Mouse (Mus musculus) liver, adult 2 months (tissue): Measurements from ENCODE around the gene Ascl1. TPM values are rescaled to one million over a fixed set of nuclear protein-coding genes. Genes with fewer than 3 reads are reported as not detected.

Experiments used
- DNase-seq: peaks from one replicate; pipeline ENCODE4 v3.0.0-alpha.2; 2011; ENCODE audit warnings: low read depth, low spot score; ENCODE audit errors: extremely low read depth
- H3K27ac ChIP-seq: fragments of 200-500 bp; replicated peaks from 2 replicates; pipeline ENCODE4 v1.5.1; 2012; ENCODE audit warnings: low read depth, mild to moderate bottlenecking, control low read depth, inconsistent platforms, low read length; ENCODE audit not compliant: insufficient read depth
- H3K27me3 ChIP-seq: fragments of 200-500 bp; 2 replicates; pipeline ENCODE4 v1.6.1; 2012; ENCODE audit warnings: mild to moderate bottlenecking, moderate library complexity, low read length, inconsistent platforms; ENCODE audit not compliant: control insufficient read depth, insufficient read depth
- H3K36me3 ChIP-seq: fragments of 200-500 bp; 2 replicates; pipeline ENCODE4 v1.6.1; 2012; ENCODE audit warnings: low read length, inconsistent platforms; ENCODE audit not compliant: control insufficient read depth, insufficient read depth
- H3K4me1 ChIP-seq: fragments of 200-500 bp; 2 replicates; pipeline ENCODE4 v1.6.1; 2011; ENCODE audit warnings: low read length; ENCODE audit not compliant: control insufficient read depth, insufficient read depth
- H3K4me3 ChIP-seq: fragments of 200-500 bp; 2 replicates; pipeline ENCODE4 v1.5.1; 2011; ENCODE audit warnings: low read depth, mild to moderate bottlenecking, control low read depth, low read length, moderate library complexity; ENCODE audit not compliant: insufficient read depth
- H3K79me2 ChIP-seq: fragments of 200-500 bp; 2 replicates; pipeline ENCODE4 v1.6.1; 2012; ENCODE audit warnings: inconsistent platforms, mild to moderate bottlenecking, low read length, moderate library complexity; ENCODE audit not compliant: control insufficient read depth, insufficient read depth
- H3K9ac ChIP-seq: fragments of 200-500 bp; 2 replicates; pipeline ENCODE4 v1.6.1; 2012; ENCODE audit warnings: low read depth, mild to moderate bottlenecking, control low read depth, inconsistent platforms, low read length
- CTCF ChIP-seq: fragments of 200-500 bp; IDR thresholded peaks from 2 replicates; pipeline ENCODE4 v1.5.1; 2011; ENCODE audit warnings: low read depth, low read length, control low read depth
- POLR2A ChIP-seq: fragments of 200-500 bp; IDR thresholded peaks from 2 replicates; pipeline ENCODE4 v1.6.1; 2011; ENCODE audit warnings: low read length, control low read depth; ENCODE audit not compliant: insufficient read depth; ENCODE audit errors: extremely low read depth
- WGBS: fragments of 180-500 bp; shearing (Covaris S2); methylation state at CpG from one replicate; pipeline ENCODE4 v1.1.7; 2018; 5-methylcytosine and 5-hydroxymethylcytosine counted together
- polyA plus RNA-seq: library from polyadenylated mRNA; depleted of rRNA; stranded (reverse); fragments of >200 nt; gene quantifications from 2 replicates; pipeline ENCODE4 v1.2.3, GENCODE M21; 2012; rRNA removed
- total RNA-seq: library from RNA; depleted of rRNA; stranded (reverse); fragments of >200 nt; gene quantifications from 2 replicates; pipeline ENCODE4 v1.2.3, GENCODE M21; 2014; rRNA removed

Ascl1 gene
- total and polyA plus RNA-seq, 2 experiments, result not detected

DNA sequence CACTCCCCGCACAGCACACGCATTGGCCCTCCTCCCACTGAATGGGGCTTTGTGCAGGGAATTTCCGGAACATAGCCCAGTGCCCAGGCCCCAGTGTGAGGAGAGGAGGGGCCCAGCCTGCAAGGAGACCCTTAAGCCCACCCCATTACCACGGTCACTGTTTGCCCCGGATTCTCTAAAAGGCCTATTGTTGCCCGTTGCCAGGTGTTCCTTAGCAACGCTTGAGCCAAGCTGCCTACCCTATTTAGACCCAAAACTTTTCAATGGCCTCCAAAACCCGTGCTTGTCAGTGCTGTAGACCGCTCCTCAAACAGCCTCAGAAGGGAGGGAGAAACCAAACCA is 45.7 kb downstream of the Ascl1 start:
- H3K4me1 ChIP-seq, result no peaks in the 10 kb centered on the region
- H3K27me3 ChIP-seq, result no peaks in the 10 kb centered on the region; the same call in 1 of the 2 replicates
- H3K27ac ChIP-seq, result no peak overlapping the region
- no peak overlapping the region for H3K4me3 ChIP-seq
- H3K79me2 ChIP-seq, result no peaks in the 10 kb centered on the region
- no peak for DNase-seq
- no peak overlapping the region for H3K9ac ChIP-seq
- no peak for TF ChIP-seq POLR2A
- no peak for TF ChIP-seq CTCF
- WGBS, result 10% methylated on average over 9 of the region's 9 CpGs
- H3K36me3 ChIP-seq, result no peaks in the 10 kb centered on the region

DNA sequence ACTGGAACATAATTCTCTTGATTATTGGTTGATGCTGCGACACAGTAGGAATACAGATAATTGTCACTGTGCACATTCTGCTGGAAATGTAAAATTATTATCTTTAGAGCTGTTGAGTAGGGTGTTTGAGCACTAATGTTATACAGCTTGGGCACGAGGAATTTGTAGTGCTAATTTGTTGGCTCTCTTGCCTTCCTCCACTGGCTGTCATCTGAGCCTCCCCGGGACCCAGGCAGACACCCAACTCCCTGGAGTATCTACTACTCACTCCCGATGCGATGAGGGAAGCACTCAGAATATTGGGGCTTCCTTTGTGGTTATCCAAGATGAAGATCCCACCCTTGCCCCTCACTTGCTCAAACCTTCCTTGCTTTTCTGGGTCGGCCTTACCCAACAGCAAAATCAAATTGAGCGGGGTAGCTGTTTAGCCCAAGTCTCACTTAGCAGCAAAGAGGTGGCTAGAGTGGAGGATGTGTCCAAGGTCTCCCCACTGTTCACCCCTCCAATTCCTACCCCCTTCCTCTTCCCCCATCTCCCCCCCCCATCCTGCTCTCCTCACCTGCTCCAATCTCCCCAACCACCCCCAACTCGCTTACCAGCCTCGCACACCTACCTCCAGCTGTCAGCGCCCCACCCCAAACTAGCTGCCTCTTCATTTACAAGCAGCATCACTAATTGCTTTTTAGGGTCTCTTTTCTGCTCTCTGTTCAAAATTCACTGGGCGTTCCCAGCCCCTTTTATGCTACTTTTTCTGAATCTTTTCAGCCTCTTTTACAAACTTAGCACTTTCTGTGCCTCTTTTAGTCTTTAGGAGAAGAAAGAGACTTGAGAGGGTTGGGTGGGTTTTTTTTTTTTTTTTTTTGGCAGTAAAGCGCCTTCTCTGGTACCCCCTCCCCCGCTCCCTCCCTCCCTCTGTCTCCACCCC is 46.4 kb downstream of the Ascl1 start:
- no peak for DNase-seq
- Histone ChIP-seq H3K27ac (no peak overlapping the region), H3K79me2 (no peaks in the 10 kb centered on the region), H3K36me3 (no peaks in the 10 kb centered on the region), H3K4me1 (no peaks in the 10 kb centered on the region), H3K27me3 (no peaks in the 10 kb centered on the region; the same call in 1 of the 2 replicates), H3K9ac (no peak overlapping the region), H3K4me3 (no peak overlapping the region)
- TF ChIP-seq CTCF, result no peak
- TF ChIP-seq POLR2A, result no peak
- WGBS, result 52% methylated on average over 12 of the region's 13 CpGs

DNA sequence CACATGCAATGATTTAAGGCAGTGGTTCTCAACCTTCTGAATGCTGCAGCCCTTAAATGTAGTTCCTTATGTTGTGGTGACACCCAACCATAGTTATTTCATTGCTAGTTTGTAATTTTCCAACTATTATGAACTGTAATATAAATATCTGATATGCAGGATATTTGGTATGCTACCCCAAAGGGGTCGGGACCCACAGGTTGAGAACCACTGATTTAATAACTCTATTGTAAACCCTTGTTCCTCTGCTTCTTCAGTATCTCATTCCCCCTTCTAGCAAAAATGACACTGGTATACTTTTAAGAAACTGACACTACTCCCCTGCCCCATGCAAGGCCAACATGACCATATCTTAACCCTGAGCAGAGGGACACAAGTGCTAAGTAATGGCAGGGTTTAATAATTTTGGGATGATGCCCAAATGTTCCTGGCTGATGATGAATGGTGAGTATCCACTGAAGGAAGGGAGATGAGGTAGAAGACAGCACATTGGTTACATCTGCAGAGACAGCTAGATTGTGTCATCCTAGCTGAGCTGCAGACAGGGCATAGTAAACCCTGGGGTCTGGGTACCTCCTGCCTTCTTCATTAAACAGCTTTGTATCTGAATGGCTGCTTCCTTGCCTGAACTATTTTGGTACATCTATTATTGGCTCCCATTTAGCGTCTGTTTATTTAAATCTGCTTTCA is 47.2 kb downstream of the Ascl1 start:
- Histone ChIP-seq H3K9ac (no peak overlapping the region), H3K4me1 (no peaks in the 10 kb centered on the region), H3K27me3 (no peaks in the 10 kb centered on the region; the same call in 1 of the 2 replicates), H3K4me3 (no peak overlapping the region), H3K36me3 (no peaks in the 10 kb centered on the region), H3K79me2 (no peaks in the 10 kb centered on the region), H3K27ac (no peak overlapping the region)
- no peak for TF ChIP-seq POLR2A
- no peak for TF ChIP-seq CTCF
- WGBS, result 76% methylated on average over 2 of the region's 2 CpGs
- DNase-seq, result no peak

Other genes with a start within 250 kb of the Ascl1 start
- gene Pah, start 28.1 kb upstream of the Ascl1 start, total RNA-seq, result 1,376 and 1,431 TPM in 2 replicates
- 489 and 575 TPM in 2 replicates for gene Pah, start 28.1 kb upstream of the Ascl1 start, polyA plus RNA-seq